Mouse (Mus musculus) NIH3T3 (cell line): ENCODE measurements around the gene Leng9.
"Not testable (repeated sequence)": the region's sequence is repeated elsewhere in the genome, so short reads cannot be mapped to it uniquely, and the experiment has no call there.

Experiments
- DNase-seq: peaks from one replicate; pipeline ENCODE4 v3.0.0-alpha.2; 2012; ENCODE audit warnings: low read depth

Leng9 gene

GRCm38 (mm10) chr7:4150059-4150541 lies at the start of gene Leng9:
Gene Leng9, minus strand, starts transcription at chr7:4150374.
- DNase-seq, result no peak

- peak; percentile 81 for DNase-seq
Measured at GRCm38 (mm10) chr7:4178438-4178837, 28.3 kb upstream of the Leng9 start.

- no peak for DNase-seq
Measured at GRCm38 (mm10) chr7:4170193-4170938, 20.2 kb upstream of the Leng9 start.

- no peak for DNase-seq
Measured at GRCm38 (mm10) chr7:4167098-4167497, 16.9 kb upstream of the Leng9 start.

GRCm38 (mm10) chr7:4165286-4165685 lies 15.1 kb upstream of the Leng9 start:
- DNase-seq, result no peak

- DNase-seq, result peak; percentile 87
Measured at GRCm38 (mm10) chr7:4164090-4164910, 14.1 kb upstream of the Leng9 start, which contains the start of gene Cdc42ep5. Gene Cdc42ep5, minus strand, starts transcription at chr7:4164860.

GRCm38 (mm10) chr7:4163571-4164072 lies 13.4 kb upstream of the Leng9 start:
- peak; percentile 66 for DNase-seq

GRCm38 (mm10) chr7:4161596-4161995 lies 11.4 kb upstream of the Leng9 start:
- DNase-seq, result not testable (repeated sequence)

GRCm38 (mm10) chr7:4154976-4155375 lies 4.8 kb upstream of the Leng9 start:
- DNase-seq, result no peak

GRCm38 (mm10) chr7:4154356-4154755 lies 4.2 kb upstream of the Leng9 start:
- DNase-seq, result no peak

GRCm38 (mm10) chr7:4151241-4151640 lies 1.1 kb upstream of the Leng9 start:
- no peak for DNase-seq

- DNase-seq, result no peak
Measured at GRCm38 (mm10) chr7:4150811-4151221, 642 bp upstream of the Leng9 start.

- DNase-seq, result peak; percentile 93
Measured at GRCm38 (mm10) chr7:4149209-4150054, 742 bp downstream of the Leng9 start.

- DNase-seq, result peak; percentile 42
Measured at GRCm38 (mm10) chr7:4148341-4149208, 1.6 kb downstream of the Leng9 start.

- peak; percentile 58 for DNase-seq
Measured at GRCm38 (mm10) chr7:4147836-4148235, 2.3 kb downstream of the Leng9 start.

- DNase-seq, result no peak
Measured at GRCm38 (mm10) chr7:4147371-4147770, 2.8 kb downstream of the Leng9 start.

- no peak for DNase-seq
Measured at GRCm38 (mm10) chr7:4146241-4147180, 3.7 kb downstream of the Leng9 start.

GRCm38 (mm10) chr7:4145552-4146190 lies 4.5 kb downstream of the Leng9 start:
- DNase-seq, result peak; percentile 85
